Mouse (Mus musculus) stomach, embryonic 16.5 days (tissue): ENCODE measurements at regions not wholly inside any gene's neighbourhood (a gene's known extent, or its start where the extent isn't known, plus 50 kb on each side); places are given as distances from the start of the nearest gene placed in this dataset.

Source experiments
- ATAC-seq: fragments of 200-750 bp; cut with Nextera tagmentation; 2 replicates; pipeline ENCODE4 v1.8.0; 2017; ENCODE audit warnings: moderate number of reproducible peaks, moderate TSS enrichment; ENCODE audit not compliant: insufficient read depth, low FRiP score
- H3K27ac ChIP-seq: fragments of 300-500 bp; sonication (generic); 2 replicates; pipeline ENCODE4 v1.5.1; 2014; ENCODE audit warnings: low read length
- H3K27me3 ChIP-seq: fragments of 300-500 bp; sonication (generic); 2 replicates; pipeline ENCODE4 v1.6.1; 2014; ENCODE audit warnings: low read length, control low read depth, mixed read lengths; ENCODE audit not compliant: control insufficient read depth, insufficient read depth
- H3K36me3 ChIP-seq: fragments of 300-500 bp; sonication (generic); 2 replicates; pipeline ENCODE4 v1.6.1; 2014; ENCODE audit warnings: low read length; ENCODE audit not compliant: control insufficient read depth, insufficient read depth
- H3K4me1 ChIP-seq: fragments of 300-500 bp; sonication (generic); 2 replicates; pipeline ENCODE4 v1.6.1; 2014; ENCODE audit warnings: low read length, control low read depth, mixed read lengths; ENCODE audit not compliant: control insufficient read depth, insufficient read depth
- H3K4me2 ChIP-seq: fragments of 300-500 bp; sonication (generic); 2 replicates; pipeline ENCODE4 v1.6.1; 2014; ENCODE audit warnings: low read depth, low read length, mixed read lengths
- H3K4me3 ChIP-seq: fragments of 300-500 bp; sonication (generic); replicated peaks from 2 replicates; pipeline ENCODE4 v1.5.1; 2014; ENCODE audit warnings: mild to moderate bottlenecking, low read length
- H3K9ac ChIP-seq: fragments of 300-500 bp; sonication (generic); 2 replicates; pipeline ENCODE4 v1.6.1; 2014; ENCODE audit warnings: low read length
- H3K9me3 ChIP-seq: fragments of 300-500 bp; sonication (generic); replicated peaks from 2 replicates; pipeline ENCODE4 v1.6.1; 2016; ENCODE audit warnings: low read length, control low read depth; ENCODE audit not compliant: control insufficient read depth
- WGBS: fragments of 180-500 bp; shearing (Covaris S2); extraction: QIAGEN DNeasy Blood & Tissue Kit; methylation state at CpG from one replicate; pipeline ENCODE4 v1.1.7; 2014; 5-methylcytosine and 5-hydroxymethylcytosine counted together

GRCm38 (mm10) chr7:136214415-136214814, 498.3 kb upstream of the Mki67 start:
- no peak for ATAC-seq
- WGBS = 65% methylated on average over 4 of the region's 4 CpGs
- H3K9me3 ChIP-seq = no peaks in the 10 kb centered on the region
- H3K27me3 ChIP-seq = no peaks in the 10 kb centered on the region
- H3K4me3 ChIP-seq = no peak overlapping the region
- 0 out of 2 replicates have a peak, but pooled peaks cover 3% of the 10 kb centered on the region for H3K4me1 ChIP-seq
- no peak overlapping the region for H3K4me2 ChIP-seq
- H3K9ac ChIP-seq = no peak overlapping the region
- H3K27ac ChIP-seq = no peak overlapping the region
- H3K36me3 ChIP-seq = no peaks in the 10 kb centered on the region

GRCm38 (mm10) chr7:136216734-136217133, 500.6 kb upstream of the Mki67 start:
- H3K9ac ChIP-seq = no peak overlapping the region
- H3K4me3 ChIP-seq = no peak overlapping the region
- 0 out of 2 replicates have a peak, but pooled peaks cover 3% of the 10 kb centered on the region for H3K4me1 ChIP-seq
- H3K36me3 ChIP-seq = no peaks in the 10 kb centered on the region
- no peak overlapping the region for H3K4me2 ChIP-seq
- no peak for ATAC-seq
- no peak overlapping the region for H3K27ac ChIP-seq
- no peaks in the 10 kb centered on the region for H3K27me3 ChIP-seq
- no peaks in the 10 kb centered on the region for H3K9me3 ChIP-seq

GRCm38 (mm10) chr7:136219564-136220244, 503.5 kb upstream of the Mki67 start:
- Histone ChIP-seq H3K4me3 (no peak overlapping the region), H3K27ac (no peak overlapping the region), H3K4me1 (no peaks in the 10 kb centered on the region), H3K9me3 (no peaks in the 10 kb centered on the region), H3K27me3 (no peaks in the 10 kb centered on the region), H3K4me2 (no peak overlapping the region), H3K9ac (no peak overlapping the region), H3K36me3 (no peaks in the 10 kb centered on the region)
- 41% methylated on average over 14 of the region's 14 CpGs for WGBS
- no peak for ATAC-seq

- Histone ChIP-seq H3K9ac (no peak overlapping the region), H3K27me3 (no peaks in the 10 kb centered on the region), H3K36me3 (no peaks in the 10 kb centered on the region), H3K4me2 (no peak overlapping the region), H3K27ac (no peak overlapping the region), H3K4me1 (no peaks in the 10 kb centered on the region), H3K9me3 (no peaks in the 10 kb centered on the region), H3K4me3 (no peak overlapping the region)
- WGBS = 53% methylated on average over 5 of the region's 5 CpGs
- no peak for ATAC-seq
Measured at GRCm38 (mm10) chr7:136220245-136221167, 504.3 kb upstream of the Mki67 start.

GRCm38 (mm10) chr7:136221620-136222019, 505.5 kb upstream of the Mki67 start:
- Histone ChIP-seq H3K9me3 (no peaks in the 10 kb centered on the region), H3K4me1 (no peaks in the 10 kb centered on the region), H3K27me3 (no peaks in the 10 kb centered on the region), H3K4me2 (no peak overlapping the region), H3K27ac (no peak overlapping the region), H3K36me3 (no peaks in the 10 kb centered on the region), H3K4me3 (no peak overlapping the region), H3K9ac (no peak overlapping the region)
- 89% methylated on average over 7 of the region's 7 CpGs for WGBS
- ATAC-seq = no peak

GRCm38 (mm10) chr7:136226031-136226430, 509.9 kb upstream of the Mki67 start:
- H3K27ac ChIP-seq = no peak overlapping the region

GRCm38 (mm10) chr7:136228331-136228730, 512.2 kb upstream of the Mki67 start:
- ATAC-seq = no peak
- H3K4me3 ChIP-seq = no peak overlapping the region
- no peak overlapping the region for H3K4me2 ChIP-seq
- no peaks in the 10 kb centered on the region for H3K36me3 ChIP-seq
- H3K4me1 ChIP-seq = no peaks in the 10 kb centered on the region; the same call in 1 of the 2 replicates
- no peak overlapping the region for H3K9ac ChIP-seq
- no peak overlapping the region for H3K27ac ChIP-seq
- no peaks in the 10 kb centered on the region for H3K27me3 ChIP-seq
- H3K9me3 ChIP-seq = no peaks in the 10 kb centered on the region
- WGBS = 80% methylated on average over 2 of the region's 2 CpGs

More at GRCm38 (mm10) chr7:136226031-136226430, 509.9 kb upstream of the Mki67 start:
- 74% methylated on average over 7 of the region's 7 CpGs for WGBS
- Histone ChIP-seq H3K27me3 (no peaks in the 10 kb centered on the region), H3K9ac (no peak overlapping the region), H3K36me3 (no peaks in the 10 kb centered on the region), H3K4me1 (no peaks in the 10 kb centered on the region), H3K4me2 (no peak overlapping the region), H3K4me3 (no peak overlapping the region), H3K9me3 (no peaks in the 10 kb centered on the region)
- ATAC-seq = no peak

- H3K9ac ChIP-seq = no peak overlapping the region
- no peaks in the 10 kb centered on the region for H3K9me3 ChIP-seq
- H3K27me3 ChIP-seq = no peaks in the 10 kb centered on the region
- no peaks in the 10 kb centered on the region; the same call in 1 of the 2 replicates for H3K4me1 ChIP-seq
- WGBS = 80% methylated on average over 11 of the region's 11 CpGs
- no peaks in the 10 kb centered on the region for H3K36me3 ChIP-seq
- no peak overlapping the region for H3K4me2 ChIP-seq
- H3K27ac ChIP-seq = no peak overlapping the region
- no peak overlapping the region for H3K4me3 ChIP-seq
- no peak for ATAC-seq
Measured at GRCm38 (mm10) chr7:136229592-136229991, 513.4 kb upstream of the Mki67 start.

GRCm38 (mm10) chr7:136232177-136232576, 516.0 kb upstream of the Mki67 start:
- 63% methylated on average over 4 of the region's 4 CpGs for WGBS

More at GRCm38 (mm10) chr7:136232177-136232576, 516.0 kb upstream of the Mki67 start:
- Histone ChIP-seq H3K36me3 (no peaks in the 10 kb centered on the region), H3K4me2 (no peak overlapping the region), H3K9me3 (no peaks in the 10 kb centered on the region), H3K27ac (no peak overlapping the region), H3K4me3 (no peak overlapping the region), H3K9ac (no peak overlapping the region), H3K4me1 (no peaks in the 10 kb centered on the region; the same call in 1 of the 2 replicates), H3K27me3 (no peaks in the 10 kb centered on the region)
- ATAC-seq = no peak
